Mouse (Mus musculus) stomach, postnatal 0 days (tissue): Measurements from ENCODE around the gene Camkk1. TPM values are rescaled to one million over a fixed set of nuclear protein-coding genes. Genes with fewer than 3 reads are reported as not detected.
A peak's percentile ranks its signal among the peaks of the same experiment; 100 is the strongest.

Source experiments
- ATAC-seq: fragments of 200-750 bp; cut with Nextera tagmentation; 2 replicates; pipeline ENCODE4 v1.8.0; 2017; ENCODE audit not compliant: low FRiP score, low TSS enrichment
- DNase-seq: peaks from one replicate; pipeline ENCODE4 v3.0.0-alpha.2; 2016; ENCODE audit warnings: low spot score
- H3K27ac ChIP-seq: fragments of 300-500 bp; sonication (generic); replicated peaks from 2 replicates; pipeline ENCODE4 v1.5.1; 2014; ENCODE audit warnings: mild to moderate bottlenecking, control low read depth
- H3K27me3 ChIP-seq: fragments of 300-500 bp; sonication (generic); 2 replicates; pipeline ENCODE4 v1.6.1; 2014; ENCODE audit warnings: low read length; ENCODE audit not compliant: control insufficient read depth, insufficient read depth
- H3K36me3 ChIP-seq: fragments of 300-500 bp; sonication (generic); 2 replicates; pipeline ENCODE4 v1.6.1; 2014; ENCODE audit warnings: low read length, mixed read lengths; ENCODE audit not compliant: control insufficient read depth, insufficient read depth
- H3K4me1 ChIP-seq: fragments of 300-500 bp; sonication (generic); replicated peaks from 2 replicates; pipeline ENCODE4 v1.6.1; 2014; ENCODE audit warnings: antibody characterized with exemption; ENCODE audit not compliant: control insufficient read depth, insufficient read depth
- H3K4me2 ChIP-seq: fragments of 300-500 bp; sonication (generic); replicated peaks from 2 replicates; pipeline ENCODE4 v1.6.1; 2014; ENCODE audit warnings: low read depth, mild to moderate bottlenecking, control low read depth, moderate library complexity
- H3K4me3 ChIP-seq: fragments of 300-500 bp; sonication (generic); 2 replicates; pipeline ENCODE4 v1.5.1; 2014; ENCODE audit warnings: low read depth, low read length, control low read depth
- H3K9ac ChIP-seq: fragments of 300-500 bp; sonication (generic); 2 replicates; pipeline ENCODE4 v1.6.1; 2014; ENCODE audit warnings: mild to moderate bottlenecking, low read length, control low read depth, mixed read lengths
- H3K9me3 ChIP-seq: fragments of 300-500 bp; sonication (generic); 2 replicates; pipeline ENCODE4 v1.6.1; 2016; ENCODE audit warnings: low read length; ENCODE audit not compliant: control insufficient read depth
- CTCF ChIP-seq: IDR thresholded peaks from 2 replicates; pipeline ENCODE4 v1.5.1; 2016; ENCODE audit warnings: antibody characterized with exemption, low read depth, mild to moderate bottlenecking, moderate library complexity
- EP300 ChIP-seq: optimal IDR thresholded peaks from 2 replicates; pipeline ENCODE3; 2016; ENCODE audit warnings: antibody characterized with exemption
- WGBS: fragments of 180-500 bp; shearing (Covaris S2); extraction: QIAGEN DNeasy Blood & Tissue Kit; methylation state at CpG from one replicate; pipeline ENCODE4 v1.1.7; 2014; 5-methylcytosine and 5-hydroxymethylcytosine counted together
- polyA plus RNA-seq: library from polyadenylated mRNA; unstranded; fragments of >200 nt; fragmentation: Nextera tagmentation; extraction: Ambion mirVana; gene quantifications from 2 replicates; pipeline ENCODE4 v1.2.1, GENCODE M21; 2015

Gene Camkk1
- polyA plus RNA-seq, 1 experiment from 2014 or later = 7.1 TPM

DNA sequence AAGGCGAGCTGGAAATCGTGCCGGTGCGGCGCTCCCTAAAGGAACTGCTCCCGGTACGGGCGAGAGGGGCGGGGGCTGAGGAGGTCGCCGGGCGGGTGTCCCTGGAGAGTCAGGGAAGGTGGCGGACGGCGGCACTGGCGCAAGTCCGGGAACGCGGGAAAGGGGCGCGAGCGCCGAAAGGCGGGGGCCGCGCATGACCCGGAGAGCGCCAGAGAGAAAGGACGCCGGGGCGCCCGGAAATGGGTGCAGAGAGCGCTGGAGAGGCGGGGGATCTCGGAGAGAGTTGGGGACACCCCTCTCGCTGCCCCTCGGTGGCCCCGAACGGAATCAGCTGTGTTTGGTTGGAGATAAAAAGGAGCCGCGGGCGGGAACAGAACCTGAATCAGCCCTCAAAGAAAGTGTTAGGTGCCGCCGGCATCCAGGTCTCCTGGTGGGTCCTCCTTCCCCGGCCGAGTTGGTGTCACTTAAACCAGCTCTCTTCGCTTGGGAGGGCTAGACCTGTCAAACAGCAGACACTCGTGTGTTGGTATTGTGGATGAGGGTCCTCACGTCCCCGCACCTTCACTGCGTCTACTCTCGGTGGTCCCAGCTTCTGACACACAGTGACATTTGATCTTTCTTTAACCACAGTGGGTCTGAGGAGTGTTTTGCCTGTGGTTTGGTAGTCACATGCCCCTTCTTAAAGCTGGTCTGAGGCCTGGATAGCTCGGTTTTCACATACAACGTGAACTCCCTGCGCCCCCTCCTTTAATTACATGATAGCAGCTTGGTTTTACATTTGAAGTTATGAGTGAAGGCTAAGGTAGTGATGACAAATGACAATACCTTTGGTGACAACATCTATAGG, 29.4 kb downstream of the Camkk1 start:
- 2% methylated on average over 54 of the region's 55 CpGs for WGBS
- ATAC-seq (peak; percentile 62), DNase-seq (no peak)
- Histone ChIP-seq H3K4me1 (no peaks in the 10 kb centered on the region), H3K4me3 (peak overlapping the region; percentile 84), H3K36me3 (peaks cover 4% of the 10 kb centered on the region; the same call in 1 of the 2 replicates), H3K9ac (peak overlapping the region; percentile 96), H3K27me3 (no peaks in the 10 kb centered on the region), H3K4me2 (peak overlapping the region; percentile 70), H3K9me3 (no peaks in the 10 kb centered on the region), H3K27ac (peak overlapping the region; percentile 93)
- TF ChIP-seq CTCF = no peak
- no peak for TF ChIP-seq EP300

DNA sequence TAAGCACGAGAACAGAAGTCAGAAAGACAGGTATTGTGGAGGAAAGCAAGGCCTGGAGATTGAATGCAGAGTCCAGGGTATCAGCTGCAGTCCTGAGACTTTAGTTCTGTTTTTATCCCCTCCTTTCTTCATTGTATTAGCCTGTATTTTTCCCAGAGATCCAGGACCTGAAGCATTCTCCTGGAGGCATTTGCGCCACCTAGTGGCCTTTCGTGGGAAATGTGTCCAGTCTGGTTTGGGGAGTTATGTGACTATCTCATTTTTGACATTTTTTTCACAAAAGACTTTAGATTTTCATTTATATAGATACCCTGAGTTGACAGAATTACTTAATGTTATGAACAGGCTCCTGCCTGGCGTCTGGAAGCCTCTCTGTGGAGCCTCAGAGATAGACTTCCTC, 30.5 kb downstream of the Camkk1 start:
- no peaks in the 10 kb centered on the region for H3K4me1 ChIP-seq
- ATAC-seq = no peak
- no peak overlapping the region; the same call in 1 of the 2 replicates for H3K4me2 ChIP-seq
- no peak overlapping the region for H3K27ac ChIP-seq
- 2% methylated on average over 4 of the region's 4 CpGs for WGBS
- TF ChIP-seq EP300 = no peak
- TF ChIP-seq CTCF = peak; percentile 92
- H3K36me3 ChIP-seq = peaks cover 7% of the 10 kb centered on the region; the same call in 1 of the 2 replicates
- no peak overlapping the region for H3K9ac ChIP-seq
- peak; percentile 80 for DNase-seq
- H3K4me3 ChIP-seq = 0 out of 2 replicates have a peak overlapping the region, but pooled peaks have one; percentile 11
- no peaks in the 10 kb centered on the region for H3K9me3 ChIP-seq
- H3K27me3 ChIP-seq = no peaks in the 10 kb centered on the region

DNA sequence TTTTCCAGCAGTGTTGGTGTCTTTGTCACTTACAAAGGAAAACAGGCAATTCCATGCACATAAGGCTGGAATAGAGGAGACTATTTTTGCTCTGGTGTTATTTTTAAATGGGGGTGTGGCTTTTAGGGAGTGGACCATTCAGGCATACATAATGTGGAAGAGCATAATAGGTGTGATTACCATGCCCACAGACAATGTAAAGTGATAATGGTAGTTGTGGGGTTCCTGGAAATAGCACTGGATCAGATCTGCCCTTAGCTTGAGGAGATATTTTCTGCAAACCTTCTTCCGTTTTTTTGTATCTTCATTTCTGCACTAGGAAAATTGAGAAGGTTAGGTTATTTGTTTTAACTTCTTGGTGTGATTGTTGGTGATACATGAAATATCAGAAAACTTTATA, 34.0 kb downstream of the Camkk1 start:
- no peak for TF ChIP-seq EP300
- no peak for TF ChIP-seq CTCF
- Histone ChIP-seq H3K27ac (no peak overlapping the region), H3K9ac (no peak overlapping the region), H3K27me3 (no peaks in the 10 kb centered on the region), H3K4me1 (no peaks in the 10 kb centered on the region), H3K36me3 (peaks cover 12% of the 10 kb centered on the region; the same call in 1 of the 2 replicates), H3K9me3 (no peaks in the 10 kb centered on the region), H3K4me2 (no peak overlapping the region), H3K4me3 (no peak overlapping the region)
- no peak for DNase-seq
- no peak for ATAC-seq
- WGBS = 89% methylated on average over 1 of the region's 1 CpGs

GRCm38 (mm10) chr11:73057701-73058100, 38.9 kb downstream of the Camkk1 start:
- H3K27me3 ChIP-seq = no peaks in the 10 kb centered on the region
- peaks cover 12% of the 10 kb centered on the region; the same call in 1 of the 2 replicates for H3K36me3 ChIP-seq
- DNase-seq (no peak), ATAC-seq (no peak)
- TF ChIP-seq CTCF (no peak), EP300 (no peak)
- H3K9me3 ChIP-seq = no peaks in the 10 kb centered on the region
- H3K9ac ChIP-seq = no peak overlapping the region
- H3K27ac ChIP-seq = no peak overlapping the region
- no peak overlapping the region for H3K4me3 ChIP-seq
- WGBS = 74% methylated on average over 5 of the region's 5 CpGs
- H3K4me2 ChIP-seq = no peak overlapping the region
- H3K4me1 ChIP-seq = no peaks in the 10 kb centered on the region

DNA sequence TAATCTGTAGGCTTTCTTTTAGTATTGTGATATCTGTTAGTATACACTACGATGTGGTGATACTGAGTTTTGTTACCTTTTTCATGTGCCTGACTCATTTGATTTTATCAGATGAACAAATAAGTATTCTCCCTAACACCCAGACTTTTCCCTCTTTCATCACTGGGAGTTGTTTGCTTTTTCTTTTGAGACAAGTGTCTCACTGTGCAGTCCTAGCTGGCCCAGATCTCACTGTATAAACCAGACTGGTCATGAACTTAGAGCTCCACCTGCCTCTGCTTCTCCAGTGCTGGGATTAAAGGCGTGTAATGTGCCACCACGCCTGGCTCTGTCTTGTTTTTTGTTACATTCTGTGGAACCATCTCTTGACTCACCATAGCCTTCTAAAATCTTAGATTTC, 40.8 kb downstream of the Camkk1 start:
- WGBS = 61% methylated on average over 3 of the region's 3 CpGs
- Histone ChIP-seq H3K4me1 (no peaks in the 10 kb centered on the region), H3K4me2 (no peak overlapping the region), H3K4me3 (no peak overlapping the region), H3K36me3 (peaks cover 8% of the 10 kb centered on the region; the same call in 1 of the 2 replicates), H3K9me3 (no peaks in the 10 kb centered on the region), H3K9ac (no peak overlapping the region), H3K27ac (no peak overlapping the region), H3K27me3 (no peaks in the 10 kb centered on the region)
- 0 out of 2 replicates have a peak, but pooled peaks have one; percentile 35 for ATAC-seq
- TF ChIP-seq EP300 = no peak
- no peak for TF ChIP-seq CTCF
- no peak for DNase-seq

DNA sequence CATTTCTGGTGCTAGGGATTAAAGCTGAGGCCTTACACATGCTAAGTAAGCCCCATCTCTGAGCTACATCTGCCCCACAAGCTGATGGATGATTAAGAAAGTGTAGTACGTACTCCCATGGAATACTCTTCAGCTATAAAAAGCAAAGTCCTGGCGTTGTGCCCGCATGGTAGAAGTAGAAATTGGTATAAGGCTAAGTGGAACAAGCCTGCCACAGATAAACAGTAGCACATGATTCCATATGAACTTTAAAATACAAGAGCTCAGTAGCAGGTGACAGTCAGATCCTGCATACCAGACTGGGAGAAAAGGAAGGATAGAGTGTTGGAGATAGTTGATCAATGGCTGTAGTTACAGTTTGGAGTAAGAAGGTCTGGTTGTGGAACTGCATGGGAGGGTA, 42.6 kb downstream of the Camkk1 start:
- WGBS = 94% methylated on average over 3 of the region's 3 CpGs

More for the DNA sequence above, 42.6 kb downstream of the Camkk1 start:
- DNase-seq = no peak
- H3K27ac ChIP-seq = no peak overlapping the region
- H3K4me2 ChIP-seq = no peak overlapping the region
- H3K4me3 ChIP-seq = no peak overlapping the region
- H3K27me3 ChIP-seq = no peaks in the 10 kb centered on the region
- H3K9me3 ChIP-seq = no peaks in the 10 kb centered on the region
- peaks cover 8% of the 10 kb centered on the region; the same call in 1 of the 2 replicates for H3K36me3 ChIP-seq
- ATAC-seq = no peak
- TF ChIP-seq CTCF (no peak), EP300 (no peak)
- H3K4me1 ChIP-seq = no peaks in the 10 kb centered on the region
- H3K9ac ChIP-seq = no peak overlapping the region
